In genomic region chr6:122952401-122952800, GRCm38 (mm10) we compare ENCODE assay signal across 11 mouse cellular contexts. TPM values are rescaled to one million over a fixed set of nuclear protein-coding genes. Genes with fewer than 3 reads are reported as not detected.
DNase-seq lines count a peak whose midpoint lies in the region; ATAC-seq and TF ChIP-seq lines count a peak whose summit lies in the region.
"Had no signal": no experiment of that assay in that cellular context is flagged by ENCODE, and none has a peak within 500 bp of the region (broad histone marks: within the 10 kb centered on the region; RNA-seq: fewer than 3 reads in every experiment).

Gene Clec4a3 (plus strand): TSS chr6:122952515.

- H3K9me3 ChIP-seq in liver, postnatal 0 days (ENCODE audit: low read length): no peaks in the 10 kb centered on the region; the same call in 1 of the 2 replicates
- no peaks in the 10 kb centered on the region for H3K9me3 ChIP-seq in stomach, postnatal 0 days (ENCODE audit: control insufficient read depth, low read length)
- H3K9me3 ChIP-seq: G1E; neural tube, embryonic 13.5 days had no signal

- TF ChIP-seq EP300 in liver, postnatal 0 days (IDR thresholded peaks at IDR 0.05; ENCODE audit: low read depth): no peak
- TF ChIP-seq EP300 in stomach, postnatal 0 days (optimal IDR thresholded peaks at IDR 0.05): no peak

- H3K4me3 ChIP-seq in cortical plate, adult 2 months (ENCODE audit: insufficient read depth, low read length): no peak within 1 kb of the TSS
- H3K4me3 ChIP-seq in liver, postnatal 0 days (ENCODE audit: low read depth, low read length): no peak within 1 kb of the TSS
- no peak within 1 kb of the TSS for H3K4me3 ChIP-seq in stomach, postnatal 0 days (ENCODE audit: low read depth, low read length)
- H3K4me3 ChIP-seq: neural tube, embryonic 13.5 days had no signal

- WGBS in liver, postnatal 0 days (ENCODE audit: insufficient replicate concordance): 53% methylated on average over 8 of the region's 8 CpGs
- 84% methylated on average over 8 of the region's 8 CpGs for WGBS in stomach, postnatal 0 days

- H3K4me2 ChIP-seq in liver, postnatal 0 days (ENCODE audit: low read depth, low read length): no peak within 1 kb of the TSS
- no peak within 1 kb of the TSS for H3K4me2 ChIP-seq in stomach, postnatal 0 days (replicated peaks; ENCODE audit: low read depth)
- H3K4me2 ChIP-seq: neural tube, embryonic 13.5 days had no signal

- no peak within 1 kb of the TSS for H3K9ac ChIP-seq in liver, postnatal 0 days (replicated peaks)
- no peak within 1 kb of the TSS for H3K9ac ChIP-seq in stomach, postnatal 0 days (ENCODE audit: low read length)
- H3K9ac ChIP-seq: neural tube, embryonic 13.5 days had no signal

- TF ChIP-seq CTCF in cortical plate, adult 2 months (IDR thresholded peaks at IDR 0.05; ENCODE audit: extremely low read depth, insufficient read depth, low read length): no peak
- TF ChIP-seq CTCF in liver, postnatal 0 days (IDR thresholded peaks at IDR 0.05; ENCODE audit: low read depth): no peak
- TF ChIP-seq CTCF in stomach, postnatal 0 days (IDR thresholded peaks at IDR 0.05; ENCODE audit: low read depth): no peak

- TF ChIP-seq POLR2A in cortical plate, adult 2 months (IDR thresholded peaks at IDR 0.05; ENCODE audit: extremely low read depth, insufficient read depth, low read length): no peak

- no peaks in the 10 kb centered on the region for H3K4me1 ChIP-seq in cortical plate, adult 2 months (ENCODE audit: control insufficient read depth, insufficient read depth, low read length)
- H3K4me1 ChIP-seq in liver, postnatal 0 days (ENCODE audit: insufficient read depth): no peaks in the 10 kb centered on the region
- H3K4me1 ChIP-seq in stomach, postnatal 0 days (replicated peaks; ENCODE audit: control insufficient read depth, insufficient read depth): no peaks in the 10 kb centered on the region
- H3K4me1 ChIP-seq: neural tube, embryonic 13.5 days had no signal

- H3K27me3 ChIP-seq in liver, postnatal 0 days (ENCODE audit: insufficient read depth, low read length): no peaks in the 10 kb centered on the region
- no peaks in the 10 kb centered on the region for H3K27me3 ChIP-seq in stomach, postnatal 0 days (ENCODE audit: control insufficient read depth, insufficient read depth, low read length)
- H3K27me3 ChIP-seq: neural tube, embryonic 13.5 days had no signal

- DNase-seq in layer of hippocampus, adult 9-10 months (ENCODE audit: low spot score): peak; percentile 4
- no peak for DNase-seq in layer of hippocampus, postnatal 25 days (ENCODE audit: extremely low spot score in 1 of 2, low spot score in 1 of 2)
- peak; percentile 18 for DNase-seq in liver, postnatal 0 days
- DNase-seq in skeletal muscle tissue, adult 2 months (ENCODE audit: low read depth, low spot score): peak; percentile 34
- DNase-seq in stomach, postnatal 0 days (ENCODE audit: low spot score): no peak
- DNase-seq in urinary bladder, postnatal 10 days (ENCODE audit: low spot score): no peak
- DNase-seq: adrenal gland, postnatal 10 days; cerebellum, postnatal 25 days had no signal

- H3K36me3 ChIP-seq in liver, postnatal 0 days (replicated peaks; ENCODE audit: insufficient read depth, low read length): no peaks in the 10 kb centered on the region
- no peaks in the 10 kb centered on the region for H3K36me3 ChIP-seq in stomach, postnatal 0 days (ENCODE audit: control insufficient read depth, insufficient read depth, low read length)
- H3K36me3 ChIP-seq: G1E; neural tube, embryonic 13.5 days had no signal

- H3K27ac ChIP-seq in cortical plate, adult 2 months (ENCODE audit: insufficient read depth, low read length): peak within 1 kb of the TSS; percentile 34; the same call in 1 of the 2 replicates
- H3K27ac ChIP-seq in liver, postnatal 0 days (ENCODE audit: low read depth): no peak within 1 kb of the TSS
- no peak within 1 kb of the TSS for H3K27ac ChIP-seq in stomach, postnatal 0 days (replicated peaks)
- H3K27ac ChIP-seq: neural tube, embryonic 13.5 days had no signal

- ATAC-seq in liver, postnatal 0 days: peak; percentile 57
- no peak for ATAC-seq in stomach, postnatal 0 days (ENCODE audit: low FRiP score, low TSS enrichment)

RNA-seq across cellular contexts. Expression of gene Clec4a3, which starts in this region (rescaled TPM):
- total RNA-seq in layer of hippocampus, postnatal 25 days (2021): 1 to 10 TPM in 1 of 2 experiments, under 1 TPM in 1; 0.69 to 1.6 TPM
- 0.65 and 0.74 TPM in 2 replicates for polyA plus RNA-seq in cortical plate, adult 2 months (2012; rRNA removed)
- polyA plus RNA-seq in liver, postnatal 0 days (2015; fragmentation: Nextera tagmentation; extraction: Ambion mirVana): 8.2 and 9.3 TPM in 2 replicates
- 3.1 and 3.3 TPM in 2 replicates for polyA plus RNA-seq in stomach, postnatal 0 days (2015; fragmentation: Nextera tagmentation; extraction: Ambion mirVana)
- total RNA-seq: G1E had no signal
- polyA plus RNA-seq: G1E had no signal

Comparison
In these comparisons a context has a peak if more than half of its experiments do, and no peak if none do; other contexts are left out.
1. DNase-seq: peak in layer of hippocampus, adult 9-10 months (single experiment), liver, postnatal 0 days (single experiment) and skeletal muscle tissue, adult 2 months (single experiment); none in layer of hippocampus, postnatal 25 days (0 of 2), stomach, postnatal 0 days (single experiment) and urinary bladder, postnatal 10 days (single experiment).